Mouse (Mus musculus) heart, embryonic 12.5 days (tissue): ENCODE data around the gene Mast4. TPM values are rescaled to one million over a fixed set of nuclear protein-coding genes. Genes with fewer than 3 reads are reported as not detected.
A peak's percentile ranks its signal among the peaks of the same experiment; 100 is the strongest.

Experiments used
- ATAC-seq: fragments of 200-750 bp; cut with Nextera tagmentation; 2 replicates; pipeline ENCODE4 v1.8.0; 2017; ENCODE audit warnings: moderate TSS enrichment, moderate library complexity; ENCODE audit not compliant: insufficient number of reproducible peaks, low FRiP score
- H3K27ac ChIP-seq: fragments of 300-500 bp; sonication (generic); 2 replicates; pipeline ENCODE4 v1.5.1; 2016; ENCODE audit warnings: mild to moderate bottlenecking, moderate library complexity; ENCODE audit not compliant: poor library complexity, severe bottlenecking
- H3K27me3 ChIP-seq: fragments of 300-500 bp; sonication (generic); replicated peaks from 2 replicates; pipeline ENCODE4 v1.6.1; 2016; ENCODE audit warnings: mild to moderate bottlenecking, moderate library complexity
- H3K36me3 ChIP-seq: fragments of 300-500 bp; sonication (generic); 2 replicates; pipeline ENCODE4 v1.6.1; 2016; ENCODE audit warnings: mild to moderate bottlenecking, moderate library complexity
- H3K4me1 ChIP-seq: fragments of 300-500 bp; sonication (generic); replicated peaks from 2 replicates; pipeline ENCODE4 v1.6.1; 2016; ENCODE audit warnings: mild to moderate bottlenecking
- H3K4me2 ChIP-seq: fragments of 300-500 bp; sonication (generic); 2 replicates; pipeline ENCODE4 v1.6.1; 2016; ENCODE audit warnings: mild to moderate bottlenecking, moderate library complexity
- H3K4me3 ChIP-seq: fragments of 300-500 bp; sonication (generic); 2 replicates; pipeline ENCODE4 v1.5.1; 2016; ENCODE audit warnings: mild to moderate bottlenecking
- H3K9ac ChIP-seq: fragments of 300-500 bp; sonication (generic); 2 replicates; pipeline ENCODE4 v1.6.1; 2016; ENCODE audit warnings: mild to moderate bottlenecking, moderate library complexity
- H3K9me3 ChIP-seq: fragments of 300-500 bp; sonication (generic); replicated peaks from 2 replicates; pipeline ENCODE4 v1.6.1; 2016; ENCODE audit warnings: mild to moderate bottlenecking, moderate library complexity
- WGBS: fragments of 180-500 bp; shearing (Covaris S2); methylation state at CpG from one replicate; pipeline ENCODE4 v1.1.7; 2016; 5-methylcytosine and 5-hydroxymethylcytosine counted together
- polyA plus RNA-seq: library from polyadenylated mRNA; unstranded; fragments of >200 nt; fragmentation: Nextera tagmentation; extraction: Ambion mirVana; gene quantifications from 2 replicates; pipeline ENCODE4 v1.2.1, GENCODE M21; 2016

Gene Mast4
- polyA plus RNA-seq, 1 experiment from 2014 or later, result 52.1 TPM

DNA sequence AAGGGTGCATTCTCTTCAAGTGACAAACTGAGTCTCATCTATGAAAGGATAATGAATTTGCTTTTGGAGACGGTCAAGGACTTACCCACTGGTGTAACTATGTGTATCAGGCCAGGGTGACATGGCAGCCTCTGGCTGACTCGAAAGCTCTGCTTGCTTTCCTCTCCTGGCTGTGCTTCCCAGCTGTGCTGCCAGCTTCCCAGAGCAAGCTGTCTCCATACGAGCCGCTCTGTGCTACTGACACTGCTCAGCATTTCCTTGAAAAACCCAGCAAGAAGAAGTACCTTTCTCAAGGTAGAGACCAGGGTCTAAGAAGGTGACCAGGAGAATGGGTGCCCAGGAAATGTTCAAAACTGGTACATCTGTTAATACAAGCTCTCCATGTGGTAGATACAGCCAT lies 254.5 kb downstream of the Mast4 start:
- H3K9me3 ChIP-seq, result no peaks in the 10 kb centered on the region
- peak overlapping the region; percentile 61 for H3K27ac ChIP-seq
- no peak overlapping the region for H3K4me3 ChIP-seq
- no peak for ATAC-seq
- H3K36me3 ChIP-seq, result no peaks in the 10 kb centered on the region
- H3K4me2 ChIP-seq, result no peak overlapping the region
- no peak overlapping the region for H3K9ac ChIP-seq
- no peaks in the 10 kb centered on the region for H3K27me3 ChIP-seq
- WGBS, result 49% methylated on average over 4 of the region's 4 CpGs
- peaks cover 60% of the 10 kb centered on the region for H3K4me1 ChIP-seq

DNA sequence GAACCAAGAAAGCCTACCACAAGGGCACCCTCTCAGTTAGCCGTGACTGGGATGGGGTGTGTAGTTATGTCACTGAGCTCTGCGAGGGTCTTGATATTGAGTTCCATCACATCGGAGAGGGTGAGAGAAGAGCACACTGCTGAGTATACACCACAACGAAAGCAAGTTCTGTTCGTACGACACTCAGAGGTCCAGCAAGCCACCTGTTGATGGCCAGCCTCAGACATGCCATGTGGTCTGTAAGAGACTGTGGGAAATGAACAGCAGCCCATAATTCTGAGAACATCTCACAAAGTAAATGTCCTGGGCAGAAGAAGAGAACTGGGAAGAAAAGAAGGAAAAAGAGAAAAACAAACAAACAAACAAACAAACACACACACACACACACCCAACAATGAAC lies 255.5 kb downstream of the Mast4 start:
- Histone ChIP-seq H3K36me3 (no peaks in the 10 kb centered on the region), H3K27me3 (no peaks in the 10 kb centered on the region), H3K27ac (no peak overlapping the region), H3K4me1 (peaks cover 53% of the 10 kb centered on the region), H3K4me2 (no peak overlapping the region), H3K9me3 (no peaks in the 10 kb centered on the region), H3K9ac (no peak overlapping the region), H3K4me3 (no peak overlapping the region)
- ATAC-seq, result no peak
- 86% methylated on average over 6 of the region's 6 CpGs for WGBS

DNA sequence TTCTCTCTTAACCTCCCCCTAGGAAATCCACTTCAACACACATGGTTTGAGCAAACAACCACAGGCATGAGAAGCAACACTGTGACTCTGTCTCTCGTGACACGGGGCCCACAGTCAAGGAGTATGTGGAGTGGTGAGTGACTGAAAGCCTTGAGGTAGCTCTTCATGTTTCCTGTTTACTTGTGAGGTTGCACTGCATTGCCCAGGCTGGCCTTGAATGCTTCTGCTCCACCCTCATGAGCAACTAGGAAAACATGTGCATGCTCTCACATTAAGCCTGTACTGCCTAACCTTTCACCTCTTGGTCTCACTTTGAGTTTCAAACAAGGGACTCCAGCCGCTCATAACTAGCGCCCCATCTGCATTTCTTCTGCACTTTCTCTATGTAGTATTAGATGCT lies 260.8 kb downstream of the Mast4 start:
- Histone ChIP-seq H3K4me3 (no peak overlapping the region), H3K27me3 (no peaks in the 10 kb centered on the region), H3K27ac (no peak overlapping the region), H3K4me1 (peaks cover 14% of the 10 kb centered on the region), H3K9me3 (peaks cover 3% of the 10 kb centered on the region; the same call in 1 of the 2 replicates), H3K4me2 (no peak overlapping the region), H3K9ac (no peak overlapping the region), H3K36me3 (peaks cover 4% of the 10 kb centered on the region; the same call in 1 of the 2 replicates)
- no peak for ATAC-seq
- 72% methylated on average over 4 of the region's 4 CpGs for WGBS

DNA sequence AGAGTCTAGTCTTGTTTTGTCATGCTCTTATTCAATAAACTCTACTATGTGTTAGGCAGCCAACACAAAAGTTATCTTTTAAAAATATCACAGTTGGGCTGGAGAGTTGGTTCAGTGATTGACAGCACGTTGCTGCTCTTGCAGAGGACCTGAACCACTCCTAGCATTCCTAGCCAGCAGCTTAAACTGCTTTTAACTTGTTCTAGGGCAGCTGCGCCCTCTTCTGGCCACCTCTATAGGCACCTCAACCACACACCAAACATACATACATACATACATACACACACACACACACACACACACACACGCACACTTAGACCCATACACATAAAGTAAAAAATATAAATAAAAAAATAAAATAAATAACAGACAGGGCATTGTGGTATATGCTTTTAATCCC lies 262.5 kb downstream of the Mast4 start:
- Histone ChIP-seq H3K27me3 (no peaks in the 10 kb centered on the region), H3K4me2 (no peak overlapping the region), H3K4me1 (peaks cover 17% of the 10 kb centered on the region), H3K9me3 (peaks cover 3% of the 10 kb centered on the region; the same call in 1 of the 2 replicates), H3K9ac (no peak overlapping the region), H3K36me3 (peaks cover 4% of the 10 kb centered on the region; the same call in 1 of the 2 replicates), H3K27ac (no peak overlapping the region), H3K4me3 (no peak overlapping the region)
- 80% methylated on average over 3 of the region's 3 CpGs for WGBS
- ATAC-seq, result no peak

GRCm38 (mm10) chr13:103067581-103068166 lies 266.6 kb downstream of the Mast4 start:
- peaks cover 3% of the 10 kb centered on the region; the same call in 1 of the 2 replicates for H3K9me3 ChIP-seq
- peak; percentile 75 for ATAC-seq
- H3K36me3 ChIP-seq, result peaks cover 4% of the 10 kb centered on the region; the same call in 1 of the 2 replicates
- peaks cover 30% of the 10 kb centered on the region for H3K4me1 ChIP-seq
- no peaks in the 10 kb centered on the region for H3K27me3 ChIP-seq
- H3K27ac ChIP-seq, result peak overlapping the region; percentile 72
- H3K9ac ChIP-seq, result no peak overlapping the region
- H3K4me3 ChIP-seq, result no peak overlapping the region
- 36% methylated on average over 7 of the region's 7 CpGs for WGBS
- no peak overlapping the region for H3K4me2 ChIP-seq

- H3K4me3 ChIP-seq, result no peak overlapping the region
- 65% methylated on average over 7 of the region's 7 CpGs for WGBS
- no peak overlapping the region for H3K9ac ChIP-seq
- ATAC-seq, result no peak
- no peak overlapping the region for H3K27ac ChIP-seq
- H3K27me3 ChIP-seq, result no peaks in the 10 kb centered on the region
- no peaks in the 10 kb centered on the region for H3K36me3 ChIP-seq
- peaks cover 30% of the 10 kb centered on the region for H3K4me1 ChIP-seq
- H3K9me3 ChIP-seq, result no peaks in the 10 kb centered on the region
- peak overlapping the region; percentile 24; the same call in 1 of the 2 replicates for H3K4me2 ChIP-seq
These were observed 268.9 kb downstream of the Mast4 start for GRCm38 (mm10) chr13:103065437-103065836.

DNA sequence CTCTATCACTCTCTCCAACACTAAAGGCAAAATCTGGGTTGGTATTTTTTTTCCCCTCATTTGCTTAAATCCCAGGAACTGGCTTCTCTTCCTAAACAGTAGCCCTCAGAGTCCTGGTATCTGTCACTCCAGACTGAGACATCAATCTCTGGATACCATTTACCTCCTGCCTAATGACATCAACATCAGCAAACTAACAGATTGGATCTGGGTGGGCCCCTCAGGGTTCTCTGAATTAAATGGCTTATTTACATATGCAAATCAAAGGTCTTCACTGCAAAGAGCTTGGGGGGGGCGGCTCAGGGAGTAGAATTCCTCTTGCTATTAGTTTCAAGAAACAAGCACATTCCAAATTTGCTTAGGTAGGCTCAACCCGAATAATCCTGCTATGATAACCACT lies 272.6 kb downstream of the Mast4 start:
- no peak overlapping the region for H3K27ac ChIP-seq
- WGBS, result 85% methylated on average over 2 of the region's 2 CpGs
- peaks cover 4% of the 10 kb centered on the region; the same call in 1 of the 2 replicates for H3K36me3 ChIP-seq
- no peak for ATAC-seq
- H3K27me3 ChIP-seq, result no peaks in the 10 kb centered on the region
- no peaks in the 10 kb centered on the region for H3K9me3 ChIP-seq
- H3K4me3 ChIP-seq, result no peak overlapping the region
- no peak overlapping the region for H3K9ac ChIP-seq
- H3K4me1 ChIP-seq, result peaks cover 20% of the 10 kb centered on the region
- no peak overlapping the region for H3K4me2 ChIP-seq

DNA sequence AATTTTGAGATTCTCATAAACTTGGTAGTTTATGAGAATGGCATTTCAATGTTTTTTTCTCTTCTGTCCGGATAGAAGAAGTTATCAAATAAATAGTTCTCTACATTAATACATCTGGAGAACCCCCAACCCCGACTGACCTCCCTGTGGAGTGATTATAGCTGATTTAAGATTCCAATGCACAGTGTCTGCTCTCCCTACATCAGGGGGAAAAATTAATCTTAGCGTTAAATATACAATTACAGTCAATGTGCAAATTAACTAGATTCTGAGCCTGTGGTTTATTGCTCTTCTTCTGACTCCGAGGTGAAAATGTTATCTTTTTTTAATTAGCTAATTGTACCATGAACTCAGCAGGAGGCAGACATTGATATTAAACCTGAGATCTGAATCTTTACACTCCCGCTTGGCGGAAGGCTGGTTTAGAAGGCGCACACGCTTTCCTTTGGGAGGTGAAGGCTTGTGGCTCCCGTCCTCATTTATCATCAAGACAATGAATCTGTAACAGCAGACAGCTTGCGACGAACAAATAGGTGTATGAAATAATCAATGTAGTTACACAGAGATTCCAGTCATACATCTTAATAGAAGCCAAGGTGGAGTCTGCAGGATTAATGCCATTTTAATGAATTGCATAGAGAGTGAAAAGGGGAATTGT lies 274.2 kb downstream of the Mast4 start:
- H3K27me3 ChIP-seq, result no peaks in the 10 kb centered on the region
- no peak for ATAC-seq
- no peaks in the 10 kb centered on the region for H3K9me3 ChIP-seq
- no peak overlapping the region for H3K9ac ChIP-seq
- peaks cover 19% of the 10 kb centered on the region for H3K4me1 ChIP-seq
- H3K36me3 ChIP-seq, result peaks cover 4% of the 10 kb centered on the region; the same call in 1 of the 2 replicates
- 84% methylated on average over 11 of the region's 11 CpGs for WGBS
- H3K27ac ChIP-seq, result no peak overlapping the region
- H3K4me2 ChIP-seq, result no peak overlapping the region
- H3K4me3 ChIP-seq, result no peak overlapping the region

- Histone ChIP-seq H3K4me2 (no peak overlapping the region), H3K36me3 (peaks cover 4% of the 10 kb centered on the region; the same call in 1 of the 2 replicates), H3K9me3 (no peaks in the 10 kb centered on the region), H3K4me1 (peaks cover 16% of the 10 kb centered on the region), H3K27me3 (no peaks in the 10 kb centered on the region), H3K4me3 (no peak overlapping the region), H3K27ac (0 out of 2 replicates have a peak overlapping the region, but pooled peaks have one; percentile 3), H3K9ac (no peak overlapping the region)
- 0 out of 2 replicates have a peak, but pooled peaks have one; percentile 25 for ATAC-seq
- 57% methylated on average over 10 of the region's 10 CpGs for WGBS
These were observed 277.8 kb downstream of the Mast4 start for GRCm38 (mm10) chr13:103056451-103056850.

- Histone ChIP-seq H3K36me3 (peaks cover 2% of the 10 kb centered on the region; the same call in 1 of the 2 replicates), H3K27ac (no peak overlapping the region), H3K4me1 (peaks cover 23% of the 10 kb centered on the region), H3K9me3 (no peaks in the 10 kb centered on the region), H3K4me2 (no peak overlapping the region), H3K4me3 (no peak overlapping the region), H3K27me3 (no peaks in the 10 kb centered on the region), H3K9ac (no peak overlapping the region)
- 64% methylated on average over 7 of the region's 7 CpGs for WGBS
- ATAC-seq, result no peak
These were observed 281.6 kb downstream of the Mast4 start for GRCm38 (mm10) chr13:103052661-103053060.

DNA sequence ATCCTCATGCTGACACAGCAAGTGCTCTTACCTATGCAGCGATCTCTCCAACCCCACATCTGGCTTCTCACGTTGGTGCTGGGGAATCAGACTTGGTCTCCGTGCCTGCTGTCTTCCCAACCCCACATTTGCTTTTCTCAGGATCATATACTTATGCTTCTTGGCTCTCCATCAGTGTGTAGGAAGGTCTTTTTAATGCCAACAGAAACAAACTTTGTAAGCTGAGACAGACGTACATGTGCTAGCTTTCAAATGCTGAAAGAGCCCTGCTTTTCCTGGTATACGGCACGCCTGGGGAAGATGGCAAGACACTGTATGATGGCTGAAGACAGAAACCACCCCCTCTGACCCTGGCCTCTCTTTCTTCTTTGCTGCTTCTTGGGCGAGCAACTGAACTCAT lies 285.3 kb downstream of the Mast4 start:
- Histone ChIP-seq H3K4me3 (no peak overlapping the region), H3K36me3 (peaks cover 7% of the 10 kb centered on the region), H3K9ac (no peak overlapping the region), H3K27me3 (no peaks in the 10 kb centered on the region), H3K4me2 (no peak overlapping the region), H3K9me3 (no peaks in the 10 kb centered on the region), H3K4me1 (peaks cover 7% of the 10 kb centered on the region), H3K27ac (no peak overlapping the region)
- no peak for ATAC-seq
- WGBS, result 75% methylated on average over 7 of the region's 7 CpGs
